Mouse (Mus musculus): ENCODE results near the gene Dock2. TPM values are rescaled to one million over a fixed set of nuclear protein-coding genes. Genes with fewer than 3 reads are reported as not detected.

The Dock2 gene
- polyA plus RNA-seq, 1 experiment from 2014 or later: 1.1 TPM

GRCm38 (mm10) chr11:34184266-34184665 lies 599.4 kb downstream of the Dock2 start:
- no peak overlapping the region for H3K4me2 ChIP-seq (replicated peaks)
- no peak overlapping the region for H3K4me3 ChIP-seq
- H3K27ac ChIP-seq: no peak overlapping the region
- no peaks in the 10 kb centered on the region for H3K9me3 ChIP-seq (replicated peaks)
- no peaks in the 10 kb centered on the region for H3K36me3 ChIP-seq
- ATAC-seq (ENCODE audit: low FRiP score): no peak
- H3K27me3 ChIP-seq: no peaks in the 10 kb centered on the region
- peaks cover 12% of the 10 kb centered on the region for H3K4me1 ChIP-seq
- 78% methylated on average over 2 of the region's 2 CpGs for WGBS
- no peak overlapping the region for H3K9ac ChIP-seq

GRCm38 (mm10) chr11:34181214-34182117 lies 602.2 kb downstream of the Dock2 start:
- H3K36me3 ChIP-seq: no peaks in the 10 kb centered on the region
- no peaks in the 10 kb centered on the region for H3K9me3 ChIP-seq (replicated peaks)
- no peak overlapping the region for H3K4me3 ChIP-seq
- no peak overlapping the region for H3K4me2 ChIP-seq (replicated peaks)
- ATAC-seq (ENCODE audit: low FRiP score): peak; percentile 92
- H3K4me1 ChIP-seq: peaks cover 12% of the 10 kb centered on the region
- WGBS: 24% methylated on average over 8 of the region's 8 CpGs
- peak overlapping the region; percentile 73 for H3K27ac ChIP-seq
- H3K27me3 ChIP-seq: no peaks in the 10 kb centered on the region
- H3K9ac ChIP-seq: no peak overlapping the region

- H3K27me3 ChIP-seq: no peaks in the 10 kb centered on the region
- no peak overlapping the region for H3K9ac ChIP-seq
- ATAC-seq (ENCODE audit: low FRiP score): no peak
- no peak overlapping the region for H3K4me3 ChIP-seq
- no peak overlapping the region for H3K4me2 ChIP-seq (replicated peaks)
- no peaks in the 10 kb centered on the region for H3K9me3 ChIP-seq (replicated peaks)
- H3K27ac ChIP-seq: no peak overlapping the region
- H3K36me3 ChIP-seq: no peaks in the 10 kb centered on the region
- H3K4me1 ChIP-seq: peaks cover 12% of the 10 kb centered on the region
- 76% methylated on average over 2 of the region's 2 CpGs for WGBS
Measured at GRCm38 (mm10) chr11:34178752-34179151, 604.9 kb downstream of the Dock2 start.

Other genes starting within 250 kb of the Dock2 start
- 15.4 and 15.9 TPM in 2 replicates for gene Spdl1, start 49.7 kb upstream of the Dock2 start, polyA plus RNA-seq (2016; fragmentation: Nextera tagmentation; extraction: Ambion mirVana)

Measured in hindbrain, embryonic 12.5 days (tissue).